Mouse (Mus musculus) megakaryocyte, adult 5-6 weeks (primary cell): ENCODE measurements around the gene Pramel6. TPM values are rescaled to one million over a fixed set of nuclear protein-coding genes. Genes with fewer than 3 reads are reported as not detected.
"Not testable (repeated sequence)": the region's sequence is repeated elsewhere in the genome, so short reads cannot be mapped to it uniquely, and the experiment has no call there.

ENCODE experiments used
- ATAC-seq: 2 replicates; pipeline ENCODE4 v1.8.0; 2016; ENCODE audit warnings: mild to moderate bottlenecking, inconsistent platforms; ENCODE audit not compliant: poor library complexity, severe bottlenecking
- total RNA-seq, 2 experiments: library from RNA; stranded (forward) in 1 of 2; stranded (reverse) in 1 of 2; fragments of 153-499, 151-499 nt in 1 of 2; fragments of 221-1000, 200-1000 nt in 1 of 2; gene quantifications; 2 replicates each; pipeline versions ENCODE4 v1.2.3 to v1.2.4; 2015 to 2017

Pramel6 gene
- total RNA-seq (2015), result not detected in 2 replicates
- not detected in 2 replicates for total RNA-seq (2017)

- ATAC-seq, result no peak
These were observed at the start of gene Pramel6 for GRCm38 (mm10) chr2:87506265-87506664. Pramel6 (plus strand) TSS chr2:87506565.

GRCm38 (mm10) chr2:87461769-87462168 lies 44.6 kb upstream of the Pramel6 start:
- ATAC-seq, result no peak

DNA sequence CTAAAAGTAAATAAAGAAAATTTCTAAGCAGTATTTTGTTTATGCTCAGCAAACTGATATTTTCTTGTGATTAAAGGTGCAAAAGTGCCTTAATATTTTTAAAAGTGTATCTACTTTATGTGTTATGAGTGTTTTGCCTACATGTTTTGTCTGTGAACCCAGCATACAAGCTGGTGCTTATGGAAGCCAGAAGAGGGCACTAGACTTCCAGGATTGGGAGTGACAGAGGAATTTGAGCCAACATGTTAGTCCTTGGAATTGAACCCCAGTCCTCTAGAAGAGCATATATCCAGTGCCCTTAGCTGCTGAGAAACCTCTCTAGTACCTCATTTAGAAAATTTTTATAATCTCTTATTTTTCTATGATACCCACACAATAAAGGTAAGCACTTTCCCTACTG lies 26.2 kb upstream of the Pramel6 start:
- ATAC-seq, result no peak

DNA sequence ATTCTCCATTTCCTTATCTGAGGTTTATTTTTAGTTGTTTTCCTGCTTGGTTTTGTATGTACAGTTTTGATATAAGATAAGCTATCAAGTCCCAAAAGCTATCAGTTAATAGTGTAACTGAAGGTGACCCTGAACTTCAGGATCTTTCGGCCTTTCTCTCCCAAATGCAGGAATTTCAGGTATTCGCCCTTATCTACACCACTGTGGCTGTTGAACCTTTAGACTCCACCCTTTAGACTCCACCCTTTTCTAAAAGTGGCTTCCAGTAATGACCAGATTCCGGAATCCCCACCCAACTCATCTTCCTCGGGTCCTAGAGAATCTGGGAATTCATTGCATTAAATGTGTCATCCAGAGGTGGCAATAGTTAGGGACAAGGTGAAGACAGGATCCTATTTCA lies 25.2 kb upstream of the Pramel6 start:
- ATAC-seq, result no peak

- ATAC-seq, result no peak
These were observed 24.1 kb upstream of the Pramel6 start for GRCm38 (mm10) chr2:87482276-87482675.

DNA sequence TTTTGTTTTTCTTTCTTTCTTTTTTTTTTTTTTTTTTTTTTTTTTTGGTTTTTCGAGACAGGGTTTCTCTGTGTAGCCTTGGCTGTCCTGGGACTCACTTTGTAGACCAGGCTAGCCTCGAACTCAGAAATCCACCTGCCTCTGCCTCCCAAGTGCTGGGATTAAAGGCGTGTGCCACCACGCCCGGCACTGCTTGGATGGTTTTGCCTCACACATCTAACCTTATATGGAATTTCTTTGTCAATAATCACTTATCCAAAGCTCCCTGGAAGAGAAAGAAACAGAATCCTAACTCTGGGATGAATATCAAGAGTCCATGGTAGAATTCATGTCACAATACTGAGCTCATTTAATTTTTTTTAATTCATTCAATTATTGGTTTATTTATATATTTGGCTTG lies 9.4 kb upstream of the Pramel6 start, which contains the start of gene Pramel7:
Gene Pramel7 (minus strand): TSS at position 101 of the 400 bp plus-strand sequence.
- not testable (repeated sequence) for ATAC-seq

GRCm38 (mm10) chr2:87515046-87515445 lies 8.7 kb downstream of the Pramel6 start:
- no peak for ATAC-seq

GRCm38 (mm10) chr2:87515457-87516060 lies 9.2 kb downstream of the Pramel6 start:
- no peak for ATAC-seq

DNA sequence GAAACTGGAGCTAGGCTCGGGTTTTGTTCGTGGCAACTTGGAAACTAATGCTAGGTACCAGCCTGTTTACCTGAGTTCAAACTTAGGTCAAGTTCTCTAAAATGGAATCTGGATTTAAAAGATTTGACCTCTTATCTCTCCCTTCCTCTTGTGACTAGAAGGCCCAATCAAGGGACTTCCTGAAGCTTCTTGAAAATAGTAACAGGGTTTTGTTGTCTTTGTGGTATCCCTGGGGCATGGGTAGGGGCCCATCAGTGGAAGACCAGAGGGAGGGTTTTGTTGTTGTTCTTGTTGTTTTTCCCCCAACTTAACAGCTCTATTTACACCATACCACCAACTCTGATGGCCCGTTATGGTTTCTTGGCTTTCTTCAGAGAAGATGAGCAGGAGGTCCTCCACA lies 10.2 kb downstream of the Pramel6 start:
- no peak for ATAC-seq

- ATAC-seq, result no peak
These were observed 14.3 kb downstream of the Pramel6 start for GRCm38 (mm10) chr2:87520651-87521050.

DNA sequence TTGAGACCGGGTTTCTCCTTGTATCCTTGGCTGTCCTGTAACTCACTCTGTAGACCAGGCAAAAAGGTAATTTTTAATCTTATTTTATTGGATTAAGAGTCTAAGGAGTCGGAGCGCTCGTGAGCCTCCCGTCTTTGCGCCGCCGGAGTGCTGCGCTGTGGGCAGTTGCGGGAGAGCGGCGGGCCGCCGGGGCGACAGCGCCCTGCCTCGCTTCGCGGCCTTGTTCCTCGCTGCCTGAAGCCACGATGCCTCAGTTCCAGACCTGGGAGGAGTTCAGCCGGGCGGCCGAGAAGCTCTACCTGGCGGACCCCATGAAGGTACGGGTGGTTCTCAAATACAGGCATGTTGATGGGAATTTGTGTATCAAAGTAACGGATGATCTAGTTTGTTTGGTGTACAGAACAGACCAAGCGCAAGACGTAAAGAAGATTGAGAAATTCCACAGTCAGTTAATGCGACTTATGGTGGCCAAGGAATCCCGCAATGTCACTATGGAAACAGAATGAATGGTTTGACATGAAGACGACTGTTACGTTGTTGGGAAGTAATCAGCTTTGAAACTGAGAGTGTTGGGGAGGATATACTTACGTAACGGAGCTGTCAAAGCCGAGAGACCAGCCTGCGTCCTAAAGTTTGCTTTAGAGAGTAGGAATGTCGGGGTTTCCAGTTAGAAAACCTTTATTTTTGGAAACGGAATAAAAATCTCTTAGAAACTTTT lies 19.7 kb downstream of the Pramel6 start:
- not testable (repeated sequence) for ATAC-seq

DNA sequence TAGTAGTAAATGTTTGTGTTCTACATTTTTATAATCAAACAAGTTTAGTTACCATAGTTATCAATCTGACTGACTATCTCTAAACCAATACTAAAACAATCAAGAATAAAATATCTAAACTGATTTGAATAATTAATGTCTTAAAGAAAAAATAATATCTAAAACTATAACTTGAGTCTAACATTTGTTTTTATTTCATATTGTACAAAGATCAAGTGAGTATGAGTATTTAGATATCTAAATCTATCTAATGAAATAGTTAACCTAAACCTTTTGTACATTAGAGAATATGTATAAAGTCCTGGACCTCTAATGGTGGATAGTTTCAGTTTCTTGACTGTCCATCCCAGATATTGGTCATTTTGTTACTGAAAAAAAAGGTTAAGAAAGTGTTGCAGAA lies 25.1 kb downstream of the Pramel6 start, which contains the start of gene Olfr153:
Gene Olfr153 (plus strand): TSS at position 301 of the 400 bp plus-strand sequence.
- no peak for ATAC-seq

DNA sequence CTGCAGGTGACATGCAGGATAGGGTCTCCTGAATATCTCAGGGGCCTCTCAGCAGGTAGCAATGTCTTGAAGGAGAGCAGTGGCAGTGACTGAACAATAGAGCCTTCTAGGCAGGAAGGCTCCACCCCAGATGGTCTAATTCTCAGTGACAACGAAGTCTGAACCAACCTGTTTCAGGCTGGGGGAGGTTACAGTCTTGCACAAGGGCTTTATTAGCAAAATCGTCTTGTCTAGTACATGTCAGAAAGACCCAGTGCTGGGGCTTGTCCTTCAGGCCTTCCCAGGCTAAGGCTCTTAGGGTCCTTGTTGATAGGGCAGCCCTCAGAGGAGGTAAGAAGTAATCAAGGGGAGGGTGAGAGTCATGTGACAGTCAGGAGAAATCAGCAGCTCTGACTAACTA lies 28.5 kb downstream of the Pramel6 start:
- ATAC-seq, result no peak

GRCm38 (mm10) chr2:87545442-87545841 lies 39.1 kb downstream of the Pramel6 start, which contains the start of gene Olfr1128:
Olfr1128 (minus strand) TSS chr2:87545542.
- no peak for ATAC-seq

Other genes starting within 250 kb of the Pramel6 start
- not detected in 2 replicates for gene Olfr1116, start 239.0 kb upstream of the Pramel6 start, total RNA-seq (2015)
- gene Olfr1116, start 239.0 kb upstream of the Pramel6 start, total RNA-seq (2017), result not detected in 2 replicates
- not detected in 2 replicates for gene Olfr1118, start 199.0 kb upstream of the Pramel6 start, total RNA-seq (2015)
- gene Olfr1118, start 199.0 kb upstream of the Pramel6 start, total RNA-seq (2017), result 0.04 TPM in 1 of 2 replicates, not detected in the other
- gene Olfr1120, start 151.8 kb upstream of the Pramel6 start, total RNA-seq (2015), result not detected in 2 replicates
- not detected in 2 replicates for gene Olfr1120, start 151.8 kb upstream of the Pramel6 start, total RNA-seq (2017)
- gene Olfr1121, start 136.7 kb upstream of the Pramel6 start, total RNA-seq (2015), result not detected in 2 replicates
- gene Olfr1121, start 136.7 kb upstream of the Pramel6 start, total RNA-seq (2017), result not detected in 2 replicates
- 0.02 TPM in 1 of 2 replicates, not detected in the other for gene Olfr1122, start 120.7 kb upstream of the Pramel6 start, total RNA-seq (2015)
- not detected in 2 replicates for gene Olfr1122, start 120.7 kb upstream of the Pramel6 start, total RNA-seq (2017)
- gene Olfr1123, start 89.9 kb upstream of the Pramel6 start, total RNA-seq (2015), result not detected in 2 replicates
- gene Olfr1123, start 89.9 kb upstream of the Pramel6 start, total RNA-seq (2017), result not detected in 2 replicates
- gene Olfr1124, start 76.3 kb upstream of the Pramel6 start, total RNA-seq (2015), result not detected in 2 replicates
- not detected in 2 replicates for gene Olfr1124, start 76.3 kb upstream of the Pramel6 start, total RNA-seq (2017)
- not detected in 2 replicates for gene Olfr1126, start 52.6 kb upstream of the Pramel6 start, total RNA-seq (2015)
- gene Olfr1126, start 52.6 kb upstream of the Pramel6 start, total RNA-seq (2017), result not detected in 2 replicates
- gene Pramel7, start 9.5 kb upstream of the Pramel6 start, total RNA-seq (2015), result not detected in 2 replicates
- gene Pramel7, start 9.5 kb upstream of the Pramel6 start, total RNA-seq (2017), result not detected in 2 replicates
- not detected in 2 replicates for gene Olfr153, start 25.2 kb downstream of the Pramel6 start, total RNA-seq (2015)
- gene Olfr153, start 25.2 kb downstream of the Pramel6 start, total RNA-seq (2017), result not detected in 2 replicates
- gene Olfr1128, start 39.0 kb downstream of the Pramel6 start, total RNA-seq (2015), result not detected in 2 replicates
- not detected in 2 replicates for gene Olfr1128, start 39.0 kb downstream of the Pramel6 start, total RNA-seq (2017)
- gene Olfr1129, start 67.3 kb downstream of the Pramel6 start, total RNA-seq (2015), result not detected in 2 replicates
- not detected in 2 replicates for gene Olfr1129, start 67.3 kb downstream of the Pramel6 start, total RNA-seq (2017)
- not detected in 2 replicates for gene Olfr1130, start 99.6 kb downstream of the Pramel6 start, total RNA-seq (2015)
- gene Olfr1130, start 99.6 kb downstream of the Pramel6 start, total RNA-seq (2017), result not detected in 2 replicates
- gene Olfr1131, start 120.5 kb downstream of the Pramel6 start, total RNA-seq (2015), result not detected in 2 replicates
- not detected in 2 replicates for gene Olfr1131, start 120.5 kb downstream of the Pramel6 start, total RNA-seq (2017)
- not detected in 2 replicates for gene Olfr1132, start 131.0 kb downstream of the Pramel6 start, total RNA-seq (2015)
- not detected in 2 replicates for gene Olfr1132, start 131.0 kb downstream of the Pramel6 start, total RNA-seq (2017)
- not detected in 2 replicates for gene Olfr1133, start 140.8 kb downstream of the Pramel6 start, total RNA-seq (2015)
- not detected in 2 replicates for gene Olfr1133, start 140.8 kb downstream of the Pramel6 start, total RNA-seq (2017)
- gene Olfr1134, start 151.9 kb downstream of the Pramel6 start, total RNA-seq (2015), result not detected in 2 replicates
- not detected in 2 replicates for gene Olfr1134, start 151.9 kb downstream of the Pramel6 start, total RNA-seq (2017)
- gene Olfr1135, start 167.1 kb downstream of the Pramel6 start, total RNA-seq (2015), result not detected in 2 replicates
- not detected in 2 replicates for gene Olfr1135, start 167.1 kb downstream of the Pramel6 start, total RNA-seq (2017)
- not detected in 2 replicates for gene Olfr1136, start 187.4 kb downstream of the Pramel6 start, total RNA-seq (2015)
- not detected in 2 replicates for gene Olfr1136, start 187.4 kb downstream of the Pramel6 start, total RNA-seq (2017)
- gene Olfr1137, start 206.6 kb downstream of the Pramel6 start, total RNA-seq (2015), result not detected in 2 replicates
- gene Olfr1137, start 206.6 kb downstream of the Pramel6 start, total RNA-seq (2017), result not detected in 2 replicates
- not detected in 2 replicates for gene Olfr1138, start 233.4 kb downstream of the Pramel6 start, total RNA-seq (2015)
- not detected in 2 replicates for gene Olfr1138, start 233.4 kb downstream of the Pramel6 start, total RNA-seq (2017)
- not detected in 2 replicates for gene Olfr1140, start 237.2 kb downstream of the Pramel6 start, total RNA-seq (2015)
- gene Olfr1140, start 237.2 kb downstream of the Pramel6 start, total RNA-seq (2017), result not detected in 2 replicates
- gene Olfr1141, start 247.4 kb downstream of the Pramel6 start, total RNA-seq (2015), result not detected in 2 replicates
- gene Olfr1141, start 247.4 kb downstream of the Pramel6 start, total RNA-seq (2017), result not detected in 2 replicates